Mouse (Mus musculus) MEL-GATA-1-ER (cell line): ENCODE measurements around the gene Wwtr1.

Experiments used
- DNase-seq: peaks from one replicate; pipeline ENCODE4 v3.0.0-alpha.2; 2012; ENCODE audit warnings: low read depth; ENCODE audit errors: extremely low read depth

Gene Wwtr1

GRCm38 (mm10) chr3:57558761-57559160, 16.9 kb downstream of the Wwtr1 start:
- no peak for DNase-seq

DNA sequence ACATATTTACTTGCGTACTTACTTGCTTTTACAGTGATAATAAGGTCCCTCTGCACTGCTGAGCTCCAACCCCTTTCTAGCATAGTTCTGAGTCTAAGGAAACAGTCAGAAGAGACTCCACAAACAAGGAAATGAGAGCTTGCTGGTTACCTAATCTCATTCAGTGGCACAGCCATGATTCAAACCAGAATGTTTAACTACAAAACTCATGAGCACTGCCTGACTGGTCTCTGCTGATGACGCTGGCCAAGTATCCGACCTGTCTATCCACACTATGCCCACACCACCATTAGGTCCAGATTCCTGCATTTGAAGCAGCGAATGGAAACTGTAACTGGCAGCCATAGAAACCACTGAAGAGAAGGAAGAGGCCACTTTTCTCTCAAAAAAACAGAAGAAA, 18.3 kb downstream of the Wwtr1 start:
- no peak for DNase-seq

DNA sequence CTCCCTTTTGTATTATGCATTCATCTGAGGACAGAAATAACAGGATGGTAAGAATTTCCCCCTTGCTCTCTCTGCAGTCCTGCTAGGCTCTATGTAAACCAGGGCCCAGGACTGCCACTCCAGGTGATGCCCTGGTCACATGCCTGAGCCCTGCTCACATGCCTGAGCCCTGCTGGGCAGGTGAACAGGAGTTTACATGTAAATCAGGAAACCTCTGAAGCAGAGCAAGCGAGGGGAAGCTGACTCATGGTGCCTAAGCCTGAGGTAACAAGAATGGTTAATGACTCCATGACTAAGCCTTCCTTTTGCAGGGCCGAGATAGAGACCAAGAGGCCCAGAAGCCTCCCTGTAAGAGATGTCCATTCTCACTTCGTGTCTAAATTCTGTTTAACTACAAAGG, 20.1 kb downstream of the Wwtr1 start:
- DNase-seq, result no peak

GRCm38 (mm10) chr3:57554890-57555239, 20.8 kb downstream of the Wwtr1 start:
- no peak for DNase-seq

GRCm38 (mm10) chr3:57554124-57554889, 21.4 kb downstream of the Wwtr1 start:
- DNase-seq, result no peak

- no peak for DNase-seq
Observed at GRCm38 (mm10) chr3:57553108-57553507, 22.6 kb downstream of the Wwtr1 start.

GRCm38 (mm10) chr3:57551210-57551609, 24.5 kb downstream of the Wwtr1 start:
- no peak for DNase-seq

- no peak for DNase-seq
Observed at GRCm38 (mm10) chr3:57550468-57551185, 25.1 kb downstream of the Wwtr1 start.

- no peak for DNase-seq
Observed at GRCm38 (mm10) chr3:57544154-57544553, 31.6 kb downstream of the Wwtr1 start.

- DNase-seq, result no peak
Observed at GRCm38 (mm10) chr3:57542848-57543380, 32.8 kb downstream of the Wwtr1 start.

DNA sequence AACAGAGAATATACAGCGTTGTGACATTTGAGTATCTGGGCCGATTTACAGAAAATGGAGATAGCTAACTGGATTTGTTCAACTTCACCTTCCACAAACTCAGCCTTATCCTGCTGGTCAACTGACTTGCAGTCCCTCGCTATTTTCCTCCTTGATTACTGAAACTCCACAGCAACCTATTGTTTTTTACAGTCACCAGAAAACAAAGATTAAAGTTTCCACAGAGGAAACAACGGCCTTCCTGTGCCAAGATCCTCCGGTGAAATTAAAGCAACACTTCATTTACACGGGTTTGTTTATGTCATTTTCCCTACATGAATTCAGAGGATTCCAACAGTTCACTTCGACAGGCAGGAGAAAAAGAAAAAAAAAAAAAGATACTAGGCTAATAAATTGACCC, 34.5 kb downstream of the Wwtr1 start:
- no peak for DNase-seq

GRCm38 (mm10) chr3:57540474-57540873, 35.2 kb downstream of the Wwtr1 start:
- no peak for DNase-seq

- no peak for DNase-seq
Observed at GRCm38 (mm10) chr3:57535483-57536185, 40.1 kb downstream of the Wwtr1 start.

DNA sequence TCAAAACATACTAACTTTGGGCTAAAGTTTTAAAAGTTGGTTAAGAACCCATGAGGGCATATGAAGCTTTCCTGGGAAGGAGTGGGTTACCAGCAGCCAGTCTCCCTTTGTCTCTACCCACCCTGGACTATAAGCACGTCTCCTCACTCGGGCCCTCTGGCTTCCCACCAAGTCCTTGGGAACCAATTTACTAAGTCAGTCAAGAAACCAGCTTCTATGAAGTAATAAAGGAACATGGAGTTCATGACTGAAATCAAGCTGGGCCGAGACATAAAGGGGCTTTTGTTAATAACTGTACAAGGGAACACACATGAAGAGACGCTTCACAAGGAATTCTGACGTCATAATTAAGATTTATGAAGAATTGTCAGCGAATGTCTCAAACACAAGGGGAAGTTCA, 41.3 kb downstream of the Wwtr1 start:
- no peak for DNase-seq

- no peak for DNase-seq
Observed at GRCm38 (mm10) chr3:57533876-57534275, 41.8 kb downstream of the Wwtr1 start.

GRCm38 (mm10) chr3:57532991-57533725, 42.6 kb downstream of the Wwtr1 start:
- DNase-seq, result no peak

GRCm38 (mm10) chr3:57530836-57531235, 44.9 kb downstream of the Wwtr1 start:
- no peak for DNase-seq

DNA sequence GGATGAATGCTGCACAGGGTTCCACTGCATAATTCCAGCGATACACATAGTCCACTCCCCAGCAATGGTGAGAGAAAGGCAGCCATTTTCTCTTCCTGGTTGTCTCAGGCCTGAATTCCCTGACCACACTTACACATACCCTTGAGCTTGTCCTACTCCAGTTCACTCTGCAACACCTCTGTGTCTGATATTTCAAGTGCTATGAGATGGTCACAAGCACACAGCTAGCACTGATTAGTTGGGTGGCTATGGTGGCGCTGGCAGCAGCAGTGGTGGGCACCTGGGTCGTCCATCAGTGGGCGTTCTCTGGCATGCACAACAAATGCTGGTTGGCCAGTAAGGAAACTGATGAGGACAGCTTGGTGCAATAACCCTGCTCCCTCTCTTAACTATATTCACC, 45.5 kb downstream of the Wwtr1 start:
- no peak for DNase-seq

DNA sequence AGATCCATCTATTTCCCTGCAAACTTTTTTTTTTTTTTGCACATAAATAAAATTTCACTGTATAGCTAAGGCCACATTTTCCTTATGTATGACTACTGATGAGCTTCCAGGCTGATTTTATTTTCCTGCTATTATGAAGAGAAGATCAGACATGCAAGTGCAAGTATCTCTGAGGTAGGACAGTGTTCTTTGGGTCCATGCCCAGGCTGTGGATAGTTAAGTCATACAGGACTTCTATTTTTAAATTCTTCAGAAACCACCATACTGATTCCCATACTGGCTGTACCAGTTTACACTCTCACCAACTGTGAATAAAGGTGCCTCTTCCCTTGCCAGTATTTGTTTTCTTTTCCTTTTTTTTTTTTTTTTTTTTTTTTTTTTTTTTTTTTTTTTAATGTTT, 48.6 kb downstream of the Wwtr1 start:
- no peak for DNase-seq

GRCm38 (mm10) chr3:57523093-57523492, 52.6 kb downstream of the Wwtr1 start:
- no peak for DNase-seq

GRCm38 (mm10) chr3:57521876-57522275, 53.8 kb downstream of the Wwtr1 start:
- DNase-seq, result no peak
